Mouse (Mus musculus) heart, adult 2 months (tissue): Measurements from ENCODE around the gene Olfr263.

Source experiments
- CTCF ChIP-seq: fragments of 200-600 bp; IDR thresholded peaks from 2 replicates; pipeline ENCODE4 v1.8.1; 2022; ENCODE audit warnings: antibody characterized with exemption, mild to moderate bottlenecking, moderate library complexity
- POLR2A ChIP-seq: fragments of 200-500 bp; IDR thresholded peaks from 2 replicates; pipeline ENCODE4 v1.6.1; 2011; ENCODE audit warnings: mild to moderate bottlenecking, low read depth, low read length, control low read depth; ENCODE audit not compliant: insufficient read depth

GRCm38 (mm10) chr13:21170431-21171155 lies 41.2 kb downstream of the Olfr263 start:
- TF ChIP-seq POLR2A (no peak), CTCF (no peak)
